Mouse (Mus musculus) spleen, adult 2 months (tissue): ENCODE results near the gene Smim9.

Experiments used
- CTCF ChIP-seq: fragments of 200-500 bp; IDR thresholded peaks from 2 replicates; pipeline ENCODE4 v1.5.1; 2011; ENCODE audit warnings: mild to moderate bottlenecking, inconsistent platforms; ENCODE audit not compliant: insufficient read depth, insufficient read length, insufficient replicate concordance; ENCODE audit errors: extremely low read depth
- POLR2A ChIP-seq: fragments of 200-500 bp; IDR thresholded peaks from 2 replicates; pipeline ENCODE4 v1.6.1; 2011; ENCODE audit warnings: low read depth, low read length, inconsistent platforms

DNA sequence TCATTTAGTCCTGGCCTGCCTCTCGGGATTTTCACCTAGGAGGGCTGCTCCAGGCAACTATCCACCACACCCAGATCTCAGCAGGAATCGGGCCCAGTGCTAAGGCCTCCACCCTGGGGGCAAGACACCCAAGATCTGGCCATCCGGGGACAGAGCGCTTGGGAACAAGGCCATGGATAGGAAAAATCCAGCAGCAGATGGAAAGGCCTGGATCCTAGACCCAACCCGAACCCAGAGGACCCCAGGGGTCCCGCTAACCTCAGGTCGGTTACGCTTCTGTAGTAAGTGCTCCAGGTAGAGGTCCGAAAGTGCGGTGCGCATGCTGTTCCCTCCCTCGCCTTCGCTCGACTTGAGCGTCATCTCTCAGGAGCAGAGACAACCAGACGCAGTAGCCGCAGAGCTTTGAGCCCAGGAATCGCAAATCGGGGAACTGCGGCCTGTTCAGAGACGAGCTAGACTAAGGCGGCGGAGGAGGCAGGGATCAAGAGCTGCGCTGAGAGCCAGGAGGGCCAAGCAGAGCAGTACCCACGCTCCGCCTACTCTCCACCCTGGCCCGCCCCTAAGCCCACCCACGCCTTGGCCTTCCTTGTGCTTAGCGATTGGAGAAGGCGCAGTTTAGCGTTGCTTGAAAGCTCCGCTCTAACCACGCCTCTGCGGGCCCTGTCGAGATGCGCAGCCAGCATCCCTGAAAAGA is 33.0 kb downstream of the Smim9 start, which contains the start of gene Mpp1:
- TF ChIP-seq CTCF (no peak), POLR2A (no peak)
